Mouse (Mus musculus): ENCODE measurements at regions not wholly inside any gene's neighbourhood (a gene's known extent, or its start where the extent isn't known, plus 50 kb on each side); places are given as distances from the start of the nearest gene placed in this dataset.

- TF ChIP-seq POLR2A (IDR thresholded peaks at IDR 0.05; ENCODE audit: low read depth, low read length) (no peak), CTCF (IDR thresholded peaks at IDR 0.05; ENCODE audit: extremely low read depth, insufficient read length, insufficient replicate concordance, low read depth, low read length) (no peak)
Observed at GRCm38 (mm10) chr12:26815771-26816170, 346.8 kb downstream of the Cmpk2 start.

Data from small intestine, adult 2 months (tissue).